Mouse (Mus musculus) liver, postnatal 0 days (tissue): ENCODE measurements at regions not wholly inside any gene's neighbourhood (a gene's known extent, or its start where the extent isn't known, plus 50 kb on each side); places are given as distances from the start of the nearest gene placed in this dataset.

Experiments used
- ATAC-seq: fragments of 200-750 bp; cut with Nextera tagmentation; 2 replicates; pipeline ENCODE4 v1.8.0; 2017; ENCODE audit warnings: mild to moderate bottlenecking, moderate library complexity
- DNase-seq: peaks from one replicate; pipeline ENCODE4 v3.0.0-alpha.2; 2016
- H3K27ac ChIP-seq: fragments of 300-500 bp; sonication (generic); 2 replicates; pipeline ENCODE4 v1.5.1; 2014; ENCODE audit warnings: antibody characterized with exemption, moderate library complexity, mild to moderate bottlenecking, low read depth
- H3K27me3 ChIP-seq: fragments of 300-500 bp; sonication (generic); 2 replicates; pipeline ENCODE4 v1.6.1; 2014; ENCODE audit warnings: low read length, control low read depth, mixed read lengths; ENCODE audit not compliant: insufficient read depth
- H3K36me3 ChIP-seq: fragments of 300-500 bp; sonication (generic); replicated peaks from 2 replicates; pipeline ENCODE4 v1.6.1; 2014; ENCODE audit warnings: mild to moderate bottlenecking, control low read depth, low read length, moderate library complexity, mixed read lengths; ENCODE audit not compliant: insufficient read depth
- H3K4me1 ChIP-seq: fragments of 300-500 bp; sonication (generic); 2 replicates; pipeline ENCODE4 v1.6.1; 2014; ENCODE audit warnings: antibody characterized with exemption, mild to moderate bottlenecking, control low read depth; ENCODE audit not compliant: insufficient read depth
- H3K4me2 ChIP-seq: fragments of 300-500 bp; sonication (generic); 2 replicates; pipeline ENCODE4 v1.6.1; 2014; ENCODE audit warnings: low read depth, mild to moderate bottlenecking, low read length, moderate library complexity, mixed read lengths
- H3K4me3 ChIP-seq: fragments of 300-500 bp; sonication (generic); 2 replicates; pipeline ENCODE4 v1.5.1; 2014; ENCODE audit warnings: low read depth, low read length
- H3K9ac ChIP-seq: fragments of 300-500 bp; sonication (generic); replicated peaks from 2 replicates; pipeline ENCODE4 v1.6.1; 2014; ENCODE audit warnings: mild to moderate bottlenecking, moderate library complexity
- H3K9me3 ChIP-seq: fragments of 300-500 bp; sonication (generic); 2 replicates; pipeline ENCODE4 v1.6.1; 2016; ENCODE audit warnings: mild to moderate bottlenecking, control low read depth, low read length, mixed read lengths
- CTCF ChIP-seq: sonication (generic); IDR thresholded peaks from 2 replicates; pipeline ENCODE4 v1.5.1; 2016; ENCODE audit warnings: antibody characterized with exemption, low read depth
- EP300 ChIP-seq: IDR thresholded peaks from 2 replicates; pipeline ENCODE4 v1.6.1; 2016; ENCODE audit warnings: antibody characterized with exemption, low read depth, mild to moderate bottlenecking
- WGBS: fragments of 180-500 bp; shearing (Covaris S2); extraction: QIAGEN DNeasy Blood & Tissue Kit; methylation state at CpG from one replicate; pipeline ENCODE4 v1.1.7; 2014; ENCODE audit not compliant: insufficient replicate concordance; 5-methylcytosine and 5-hydroxymethylcytosine counted together

DNA sequence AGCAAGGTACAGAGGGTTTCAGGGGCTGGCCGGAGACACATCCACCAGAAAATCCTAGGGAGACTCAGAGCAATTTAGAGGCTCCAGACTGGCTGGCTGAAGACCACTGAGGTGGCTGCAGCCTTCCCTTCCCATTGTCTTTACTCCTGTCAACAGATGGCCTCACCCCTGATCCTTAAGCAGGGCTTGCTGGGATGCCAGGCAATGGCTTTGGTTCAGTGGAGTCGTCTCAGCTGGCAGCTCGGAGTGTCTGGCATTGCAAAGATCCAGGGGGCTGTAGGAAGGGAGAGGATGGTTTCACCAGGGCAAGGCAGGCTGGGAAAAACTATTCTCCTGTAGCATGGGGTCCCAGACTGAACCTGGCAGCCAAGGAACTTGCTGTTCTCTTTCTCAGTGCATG lies 395.8 kb downstream of the Tshz3 start:
- H3K9ac ChIP-seq, result no peak overlapping the region
- H3K27ac ChIP-seq, result no peak overlapping the region
- no peak for DNase-seq
- no peaks in the 10 kb centered on the region for H3K9me3 ChIP-seq
- H3K27me3 ChIP-seq, result no peaks in the 10 kb centered on the region
- H3K4me3 ChIP-seq, result no peak overlapping the region
- TF ChIP-seq EP300, result no peak
- TF ChIP-seq CTCF, result no peak
- H3K36me3 ChIP-seq, result no peaks in the 10 kb centered on the region
- H3K4me2 ChIP-seq, result no peak overlapping the region
- H3K4me1 ChIP-seq, result no peaks in the 10 kb centered on the region
- no peak for ATAC-seq
- WGBS, result 71% methylated on average over 3 of the region's 3 CpGs

DNA sequence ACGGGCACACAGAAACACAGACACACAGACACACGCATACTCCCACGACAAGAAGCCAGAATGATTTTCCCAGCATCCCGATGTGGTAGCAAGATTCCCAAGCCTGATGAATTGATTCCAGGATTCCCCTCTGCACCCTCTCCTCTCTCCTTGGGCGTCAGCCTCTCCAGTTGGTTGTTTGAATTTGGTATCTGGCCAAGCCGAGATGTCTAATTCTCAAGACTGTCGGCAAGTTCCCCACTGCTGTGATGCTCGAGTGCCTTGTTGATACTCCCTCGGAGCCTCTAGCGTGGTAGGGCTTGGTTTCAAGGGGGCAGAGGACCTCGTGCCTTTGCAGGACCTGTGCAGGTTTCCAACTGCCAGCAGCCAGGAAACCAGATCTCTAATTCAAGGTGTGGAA lies 397.9 kb downstream of the Tshz3 start:
- ATAC-seq (no peak), DNase-seq (no peak)
- TF ChIP-seq EP300, result no peak
- TF ChIP-seq CTCF, result no peak
- H3K4me3 ChIP-seq, result no peak overlapping the region
- WGBS, result 73% methylated on average over 11 of the region's 11 CpGs
- no peaks in the 10 kb centered on the region for H3K36me3 ChIP-seq
- H3K4me1 ChIP-seq, result no peaks in the 10 kb centered on the region
- no peaks in the 10 kb centered on the region for H3K27me3 ChIP-seq
- no peak overlapping the region for H3K27ac ChIP-seq
- no peak overlapping the region for H3K4me2 ChIP-seq
- no peak overlapping the region for H3K9ac ChIP-seq
- no peaks in the 10 kb centered on the region for H3K9me3 ChIP-seq

- no peak for DNase-seq
- TF ChIP-seq EP300 (no peak), CTCF (no peak)
- Histone ChIP-seq H3K9ac (no peak overlapping the region), H3K27me3 (no peaks in the 10 kb centered on the region), H3K27ac (no peak overlapping the region), H3K9me3 (no peaks in the 10 kb centered on the region), H3K4me3 (no peak overlapping the region), H3K36me3 (no peaks in the 10 kb centered on the region), H3K4me2 (no peak overlapping the region), H3K4me1 (no peaks in the 10 kb centered on the region)
- WGBS, result 79% methylated on average over 5 of the region's 5 CpGs
- ATAC-seq, result no peak
Measured at GRCm38 (mm10) chr7:37096291-37096690, 398.4 kb downstream of the Tshz3 start.

- TF ChIP-seq EP300, result no peak
- TF ChIP-seq CTCF, result no peak
- H3K9ac ChIP-seq, result no peak overlapping the region
- no peak for DNase-seq
- H3K4me2 ChIP-seq, result no peak overlapping the region
- no peak overlapping the region for H3K4me3 ChIP-seq
- WGBS, result 35% methylated on average over 5 of the region's 5 CpGs
- no peaks in the 10 kb centered on the region for H3K36me3 ChIP-seq
- no peaks in the 10 kb centered on the region for H3K9me3 ChIP-seq
- H3K27me3 ChIP-seq, result no peaks in the 10 kb centered on the region
- no peaks in the 10 kb centered on the region for H3K4me1 ChIP-seq
- no peak overlapping the region for H3K27ac ChIP-seq
- no peak for ATAC-seq
Measured at GRCm38 (mm10) chr7:37098950-37099349, 401.0 kb downstream of the Tshz3 start.

GRCm38 (mm10) chr7:37104671-37105070 lies 406.8 kb downstream of the Tshz3 start:
- TF ChIP-seq EP300 (no peak), CTCF (no peak)
- Histone ChIP-seq H3K27ac (no peak overlapping the region), H3K36me3 (no peaks in the 10 kb centered on the region), H3K27me3 (no peaks in the 10 kb centered on the region), H3K4me1 (no peaks in the 10 kb centered on the region), H3K4me3 (no peak overlapping the region), H3K4me2 (no peak overlapping the region), H3K9me3 (no peaks in the 10 kb centered on the region), H3K9ac (no peak overlapping the region)
- no peak for ATAC-seq
- no peak for DNase-seq
- 83% methylated on average over 9 of the region's 9 CpGs for WGBS

GRCm38 (mm10) chr7:37111071-37111470 lies 413.2 kb downstream of the Tshz3 start:
- Histone ChIP-seq H3K9ac (no peak overlapping the region), H3K4me3 (no peak overlapping the region), H3K4me1 (no peaks in the 10 kb centered on the region), H3K27ac (no peak overlapping the region), H3K27me3 (no peaks in the 10 kb centered on the region), H3K4me2 (no peak overlapping the region), H3K9me3 (no peaks in the 10 kb centered on the region), H3K36me3 (no peaks in the 10 kb centered on the region)
- no peak for TF ChIP-seq CTCF
- no peak for TF ChIP-seq EP300
- ATAC-seq, result no peak
- no peak for DNase-seq
- WGBS, result 72% methylated on average over 6 of the region's 6 CpGs

DNA sequence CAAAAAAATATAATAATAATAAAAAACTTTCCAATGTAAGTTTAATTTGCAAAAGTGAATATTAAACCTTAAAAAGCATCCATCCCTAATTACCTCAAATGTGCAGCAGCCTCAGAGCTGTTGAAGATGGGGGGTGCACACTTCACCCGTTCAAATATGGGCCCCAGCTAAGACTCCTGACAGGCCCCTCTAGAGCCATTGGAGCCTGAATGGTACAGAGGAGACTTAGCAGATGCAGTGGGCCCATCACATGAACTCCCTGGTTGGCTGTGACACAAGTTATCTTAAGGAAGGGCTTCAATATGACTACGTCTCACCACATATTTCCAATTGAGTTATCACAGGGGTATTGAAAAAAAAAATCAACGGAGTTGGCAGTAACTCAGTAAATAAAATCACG lies 422.9 kb downstream of the Tshz3 start:
- no peaks in the 10 kb centered on the region for H3K27me3 ChIP-seq
- H3K36me3 ChIP-seq, result no peaks in the 10 kb centered on the region
- H3K4me2 ChIP-seq, result no peak overlapping the region
- TF ChIP-seq EP300, result no peak
- TF ChIP-seq CTCF, result no peak
- H3K4me3 ChIP-seq, result no peak overlapping the region
- 75% methylated on average over 4 of the region's 4 CpGs for WGBS
- no peak overlapping the region for H3K9ac ChIP-seq
- no peaks in the 10 kb centered on the region for H3K9me3 ChIP-seq
- no peak for ATAC-seq
- no peak for DNase-seq
- H3K4me1 ChIP-seq, result no peaks in the 10 kb centered on the region
- H3K27ac ChIP-seq, result no peak overlapping the region
